Mouse (Mus musculus) embryonic facial prominence, embryonic 14.5 days (tissue): Measurements from ENCODE around the gene Lrrc2. TPM values are rescaled to one million over a fixed set of nuclear protein-coding genes. Genes with fewer than 3 reads are reported as not detected.

Experiments
- ATAC-seq: fragments of 200-750 bp; cut with Nextera tagmentation; 2 replicates; pipeline ENCODE4 v1.8.0; 2017; ENCODE audit warnings: low read depth, moderate number of reproducible peaks, moderate TSS enrichment
- DNase-seq: peaks from one replicate; pipeline ENCODE4 v3.0.0-alpha.2; 2015; ENCODE audit warnings: low spot score
- H3K27ac ChIP-seq: fragments of 300-500 bp; sonication (generic); replicated peaks from 2 replicates; pipeline ENCODE4 v1.5.1; 2014; ENCODE audit warnings: low read depth, mild to moderate bottlenecking, low read length, moderate library complexity
- H3K27me3 ChIP-seq: fragments of 300-500 bp; sonication (generic); replicated peaks from 2 replicates; pipeline ENCODE4 v1.6.1; 2014; ENCODE audit warnings: low read length; ENCODE audit not compliant: control insufficient read depth, insufficient read depth
- H3K36me3 ChIP-seq: fragments of 300-500 bp; sonication (generic); 2 replicates; pipeline ENCODE4 v1.6.1; 2014; ENCODE audit warnings: low read length, mixed read lengths; ENCODE audit not compliant: control insufficient read depth, insufficient read depth
- H3K4me1 ChIP-seq: fragments of 300-500 bp; sonication (generic); 2 replicates; pipeline ENCODE4 v1.6.1; 2014; ENCODE audit warnings: antibody characterized with exemption, low read length; ENCODE audit not compliant: control insufficient read depth, insufficient read depth
- H3K4me2 ChIP-seq: fragments of 300-500 bp; sonication (generic); 2 replicates; pipeline ENCODE4 v1.6.1; 2014; ENCODE audit warnings: low read depth, mild to moderate bottlenecking, low read length, moderate library complexity, mixed read lengths
- H3K4me3 ChIP-seq: fragments of 300-500 bp; sonication (generic); 2 replicates; pipeline ENCODE4 v1.5.1; 2014; ENCODE audit warnings: low read depth, mild to moderate bottlenecking, low read length
- H3K9ac ChIP-seq: fragments of 300-500 bp; sonication (generic); 2 replicates; pipeline ENCODE4 v1.6.1; 2014; ENCODE audit warnings: low read depth, mild to moderate bottlenecking, low read length, moderate library complexity, mixed read lengths
- H3K9me3 ChIP-seq: fragments of 300-500 bp; sonication (generic); 2 replicates; pipeline ENCODE4 v1.6.1; 2016; ENCODE audit warnings: low read length; ENCODE audit not compliant: control insufficient read depth
- WGBS: fragments of 180-500 bp; shearing (Covaris S2); extraction: QIAGEN DNeasy Blood & Tissue Kit; methylation state at CpG from one replicate; pipeline ENCODE4 v1.1.7; 2014; 5-methylcytosine and 5-hydroxymethylcytosine counted together
- polyA plus RNA-seq: library from polyadenylated mRNA; unstranded; fragments of >200 nt; fragmentation: Nextera tagmentation; extraction: Ambion mirVana; gene quantifications from 2 replicates; pipeline ENCODE4 v1.2.1, GENCODE M21; 2014

The Lrrc2 gene
- polyA plus RNA-seq, 1 experiment from 2014 or later, result 0.21 TPM

GRCm38 (mm10) chr9:110963566-110964115, 12.3 kb downstream of the Lrrc2 start:
- Histone ChIP-seq H3K27me3 (no peaks in the 10 kb centered on the region), H3K4me1 (no peaks in the 10 kb centered on the region), H3K27ac (no peak overlapping the region), H3K9me3 (no peaks in the 10 kb centered on the region), H3K4me3 (no peak overlapping the region), H3K36me3 (no peaks in the 10 kb centered on the region), H3K9ac (no peak overlapping the region), H3K4me2 (no peak overlapping the region)
- ATAC-seq (no peak), DNase-seq (no peak)
- 89% methylated on average over 8 of the region's 8 CpGs for WGBS

- ATAC-seq, result no peak
These were observed 13.9 kb downstream of the Lrrc2 start for GRCm38 (mm10) chr9:110965062-110965909.

GRCm38 (mm10) chr9:110965910-110966231, 14.5 kb downstream of the Lrrc2 start:
- no peak for ATAC-seq
- Histone ChIP-seq H3K9me3 (no peaks in the 10 kb centered on the region), H3K36me3 (no peaks in the 10 kb centered on the region), H3K4me1 (no peaks in the 10 kb centered on the region), H3K4me3 (no peak overlapping the region), H3K27me3 (no peaks in the 10 kb centered on the region), H3K4me2 (no peak overlapping the region), H3K9ac (no peak overlapping the region), H3K27ac (no peak overlapping the region)
- 57% methylated on average over 2 of the region's 2 CpGs for WGBS
- no peak for DNase-seq

More at GRCm38 (mm10) chr9:110965062-110965909, 13.9 kb downstream of the Lrrc2 start:
- DNase-seq, result no peak
- no peaks in the 10 kb centered on the region for H3K36me3 ChIP-seq
- H3K9ac ChIP-seq, result no peak overlapping the region
- H3K9me3 ChIP-seq, result no peaks in the 10 kb centered on the region
- H3K4me2 ChIP-seq, result no peak overlapping the region
- no peak overlapping the region for H3K27ac ChIP-seq
- WGBS, result 86% methylated on average over 22 of the region's 22 CpGs
- H3K4me1 ChIP-seq, result no peaks in the 10 kb centered on the region
- no peak overlapping the region for H3K4me3 ChIP-seq
- H3K27me3 ChIP-seq, result no peaks in the 10 kb centered on the region

GRCm38 (mm10) chr9:110979411-110979810, 28.1 kb downstream of the Lrrc2 start:
- ATAC-seq (no peak), DNase-seq (no peak)
- Histone ChIP-seq H3K4me3 (no peak overlapping the region), H3K4me2 (no peak overlapping the region), H3K9ac (no peak overlapping the region), H3K9me3 (no peaks in the 10 kb centered on the region), H3K27me3 (no peaks in the 10 kb centered on the region), H3K27ac (no peak overlapping the region), H3K4me1 (no peaks in the 10 kb centered on the region), H3K36me3 (no peaks in the 10 kb centered on the region)
- 93% methylated on average over 11 of the region's 11 CpGs for WGBS

- Histone ChIP-seq H3K9me3 (no peaks in the 10 kb centered on the region), H3K36me3 (no peaks in the 10 kb centered on the region), H3K9ac (no peak overlapping the region), H3K27me3 (no peaks in the 10 kb centered on the region), H3K4me1 (no peaks in the 10 kb centered on the region), H3K4me3 (no peak overlapping the region), H3K27ac (no peak overlapping the region), H3K4me2 (no peak overlapping the region)
- no peak for DNase-seq
- ATAC-seq, result no peak
- 53% methylated on average over 4 of the region's 4 CpGs for WGBS
These were observed 31.0 kb downstream of the Lrrc2 start for GRCm38 (mm10) chr9:110982351-110982750.

GRCm38 (mm10) chr9:110984096-110984495, 32.8 kb downstream of the Lrrc2 start:
- 90% methylated on average over 9 of the region's 9 CpGs for WGBS
- H3K9ac ChIP-seq, result no peak overlapping the region
- H3K27me3 ChIP-seq, result no peaks in the 10 kb centered on the region
- DNase-seq (no peak), ATAC-seq (no peak)
- H3K9me3 ChIP-seq, result no peaks in the 10 kb centered on the region
- H3K4me3 ChIP-seq, result no peak overlapping the region
- H3K4me2 ChIP-seq, result no peak overlapping the region
- H3K27ac ChIP-seq, result no peak overlapping the region
- H3K4me1 ChIP-seq, result no peaks in the 10 kb centered on the region
- H3K36me3 ChIP-seq, result no peaks in the 10 kb centered on the region

GRCm38 (mm10) chr9:110985541-110985940, 34.2 kb downstream of the Lrrc2 start:
- no peak overlapping the region for H3K9ac ChIP-seq
- WGBS, result 93% methylated on average over 5 of the region's 5 CpGs
- no peak overlapping the region for H3K27ac ChIP-seq
- ATAC-seq (no peak), DNase-seq (no peak)
- H3K4me3 ChIP-seq, result no peak overlapping the region
- no peaks in the 10 kb centered on the region for H3K36me3 ChIP-seq
- no peaks in the 10 kb centered on the region for H3K4me1 ChIP-seq
- H3K4me2 ChIP-seq, result no peak overlapping the region
- H3K9me3 ChIP-seq, result no peaks in the 10 kb centered on the region
- no peaks in the 10 kb centered on the region for H3K27me3 ChIP-seq

GRCm38 (mm10) chr9:110985951-110986350, 34.6 kb downstream of the Lrrc2 start:
- Histone ChIP-seq H3K27ac (no peak overlapping the region), H3K36me3 (no peaks in the 10 kb centered on the region), H3K9ac (no peak overlapping the region), H3K9me3 (no peaks in the 10 kb centered on the region), H3K4me3 (no peak overlapping the region), H3K4me1 (no peaks in the 10 kb centered on the region), H3K27me3 (no peaks in the 10 kb centered on the region), H3K4me2 (no peak overlapping the region)
- DNase-seq, result no peak
- 88% methylated on average over 8 of the region's 8 CpGs for WGBS
- no peak for ATAC-seq

GRCm38 (mm10) chr9:110987331-110987730, 36.0 kb downstream of the Lrrc2 start:
- no peak overlapping the region for H3K4me2 ChIP-seq
- H3K27ac ChIP-seq, result no peak overlapping the region
- DNase-seq (no peak), ATAC-seq (no peak)
- no peaks in the 10 kb centered on the region for H3K27me3 ChIP-seq
- no peaks in the 10 kb centered on the region for H3K4me1 ChIP-seq
- H3K9me3 ChIP-seq, result no peaks in the 10 kb centered on the region
- H3K36me3 ChIP-seq, result no peaks in the 10 kb centered on the region
- WGBS, result 81% methylated on average over 4 of the region's 4 CpGs
- H3K4me3 ChIP-seq, result no peak overlapping the region
- H3K9ac ChIP-seq, result no peak overlapping the region
